Mouse (Mus musculus) spleen, adult 2 months (tissue): Measurements from ENCODE around the gene Cd79a.

Source experiments
- CTCF ChIP-seq: fragments of 200-500 bp; IDR thresholded peaks from 2 replicates; pipeline ENCODE4 v1.5.1; 2011; ENCODE audit warnings: mild to moderate bottlenecking, inconsistent platforms; ENCODE audit not compliant: insufficient read depth, insufficient read length, insufficient replicate concordance; ENCODE audit errors: extremely low read depth
- POLR2A ChIP-seq: fragments of 200-500 bp; IDR thresholded peaks from 2 replicates; pipeline ENCODE4 v1.6.1; 2011; ENCODE audit warnings: low read depth, low read length, inconsistent platforms

DNA sequence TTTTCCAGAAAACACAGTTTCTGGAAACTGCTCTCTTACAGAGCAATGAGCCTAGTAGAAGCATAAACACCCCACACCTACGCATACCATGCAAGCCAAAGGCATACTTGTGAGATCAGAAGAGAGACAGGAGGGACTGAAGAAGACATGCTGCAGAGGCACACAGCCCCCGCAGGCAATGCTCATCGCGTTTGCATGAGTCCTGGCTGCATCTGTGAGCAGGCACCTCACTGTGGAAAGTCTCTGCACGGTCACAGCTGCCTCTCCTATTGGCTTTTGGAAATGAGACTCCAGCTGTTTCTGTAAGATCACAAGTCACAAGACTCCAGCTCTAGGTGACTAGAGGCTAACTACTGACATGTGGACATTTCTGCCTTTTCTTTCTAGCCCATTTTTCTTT lies 47.0 kb upstream of the Cd79a start:
- TF ChIP-seq CTCF (no peak), POLR2A (no peak)
